Mouse (Mus musculus) embryonic fibroblast, embryonic 13.5 days (primary cell): ENCODE results near the gene Vps54.

Source experiments
- CTCF ChIP-seq: IDR thresholded peaks from 2 replicates; pipeline ENCODE4 v1.5.1; 2011; ENCODE audit warnings: mild to moderate bottlenecking, control low read depth, low read length, moderate library complexity, borderline replicate concordance; ENCODE audit not compliant: insufficient read depth
- POLR2A ChIP-seq: IDR thresholded peaks from 2 replicates; pipeline ENCODE4 v1.6.1; 2011; ENCODE audit warnings: low read depth, mild to moderate bottlenecking, control low read depth, low read length, moderate library complexity

DNA sequence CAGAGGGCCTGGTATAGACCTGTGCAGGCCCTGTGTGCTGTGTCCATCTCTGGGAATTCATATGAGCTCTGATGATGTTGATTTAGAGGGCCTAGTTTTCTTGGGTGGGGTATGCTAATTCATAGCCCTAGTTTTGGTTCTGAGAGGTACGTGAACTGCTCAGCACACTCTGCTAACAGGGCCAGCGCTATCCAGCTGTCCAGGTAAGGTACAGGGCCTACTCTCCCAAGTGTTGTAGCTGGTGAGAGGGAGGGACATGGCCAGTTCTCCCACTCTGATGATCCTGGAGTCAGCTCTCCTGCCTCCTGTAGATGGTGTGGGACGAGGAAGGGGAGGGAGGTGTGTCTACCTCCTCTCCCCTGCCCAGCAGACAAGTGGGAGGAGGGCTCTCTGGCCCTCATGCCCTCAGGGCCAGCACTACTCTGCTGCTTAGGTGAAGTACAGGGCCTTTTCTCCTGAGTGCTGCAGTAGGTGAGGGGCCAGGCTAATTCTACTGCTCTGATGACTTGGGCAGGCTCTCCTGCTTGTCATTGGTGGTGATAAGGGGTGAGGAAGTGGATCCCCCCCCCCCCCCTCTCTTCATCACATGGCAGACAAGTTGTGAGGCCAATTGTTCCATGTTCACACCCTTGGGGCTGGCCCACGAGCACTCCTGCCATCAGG is 8.3 kb downstream of the Vps54 start:
- TF ChIP-seq CTCF (no peak), POLR2A (no peak)
